Mouse (Mus musculus) monocyte, adult 5-6 weeks (primary cell): Measurements from ENCODE around the gene Tubb4a. TPM values are rescaled to one million over a fixed set of nuclear protein-coding genes. Genes with fewer than 3 reads are reported as not detected.

Source experiments
- ATAC-seq: fragments of 153-309, 156-312 bp; replicated peaks from 2 replicates; pipeline ENCODE4 v1.8.0; 2017; ENCODE audit warnings: mild to moderate bottlenecking; ENCODE audit not compliant: low TSS enrichment, insufficient number of reproducible peaks, severe bottlenecking, poor library complexity, low FRiP score
- total RNA-seq: library from RNA; stranded (forward); fragments of 200-1000, 200-491, 200-594 nt; gene quantifications from 3 replicates; pipeline ENCODE4 v1.2.3, GENCODE M21; 2017

The Tubb4a gene
- total RNA-seq, 1 experiment from 2014 or later: not detected

DNA sequence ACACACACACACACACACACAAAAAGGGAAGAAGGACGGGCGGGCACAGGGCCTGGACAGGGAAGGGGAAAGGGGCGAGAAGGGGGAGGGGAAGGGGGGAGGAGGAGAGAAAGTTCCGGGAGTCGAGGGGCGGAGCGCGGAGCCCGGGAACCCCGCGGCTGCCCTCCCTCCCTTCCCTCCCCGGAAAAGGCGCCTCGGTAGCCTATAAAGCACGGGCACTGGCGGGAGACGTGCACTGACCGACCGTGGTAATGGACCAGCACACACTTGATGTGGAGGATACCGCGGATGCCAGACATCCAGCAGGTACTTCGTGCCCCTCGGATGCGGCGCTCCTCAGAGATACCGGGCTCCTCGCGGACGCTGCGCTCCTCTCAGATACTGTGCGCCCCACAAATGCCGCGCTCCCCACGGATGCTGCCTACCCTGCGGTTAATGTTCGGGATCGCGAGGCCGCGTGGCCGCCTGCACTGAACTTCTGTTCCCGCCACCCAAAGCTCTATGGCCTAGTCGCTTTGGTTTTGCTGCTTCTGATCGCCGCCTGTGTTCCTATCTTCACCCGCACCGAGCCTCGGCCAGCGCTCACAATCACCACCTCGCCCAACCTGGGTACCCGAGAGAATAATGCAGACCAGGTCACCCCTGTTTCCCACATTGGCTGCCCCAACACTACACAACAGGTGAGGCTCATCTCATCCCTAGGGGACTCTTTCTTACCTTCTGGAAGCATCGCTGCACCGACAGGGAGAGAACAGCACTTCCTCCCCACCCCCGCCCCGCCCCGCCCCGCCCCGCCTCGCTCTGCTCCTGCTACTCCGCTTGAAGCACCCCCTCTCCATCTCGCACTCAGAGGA is 17.8 kb upstream of the Tubb4a start, which contains the start of gene Tnfsf9:
Tnfsf9 (plus strand) TSS at position 145 of the 854 bp plus-strand sequence.
- ATAC-seq: peak; percentile 51; the same call in 1 of the 2 replicates

DNA sequence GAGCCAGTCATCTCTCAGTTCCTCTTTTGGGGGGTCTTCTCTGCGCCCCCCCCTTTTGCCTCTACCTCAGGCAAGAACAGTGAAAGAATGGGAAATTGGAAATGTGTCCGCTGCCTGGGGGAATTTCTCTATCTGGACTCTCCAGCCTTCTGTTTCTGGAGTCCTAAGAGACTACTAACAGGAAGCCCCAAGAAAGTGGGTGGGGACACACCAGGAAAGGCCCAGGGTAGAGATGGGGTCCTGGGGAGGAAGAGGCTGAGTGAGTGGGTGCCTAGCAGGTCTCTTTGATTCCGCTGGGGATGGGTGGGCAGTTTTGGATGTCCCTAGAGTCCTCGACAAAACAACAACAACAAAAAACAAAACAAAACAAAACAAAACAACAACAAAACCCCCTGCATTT is 16.9 kb upstream of the Tubb4a start:
- no peak for ATAC-seq

DNA sequence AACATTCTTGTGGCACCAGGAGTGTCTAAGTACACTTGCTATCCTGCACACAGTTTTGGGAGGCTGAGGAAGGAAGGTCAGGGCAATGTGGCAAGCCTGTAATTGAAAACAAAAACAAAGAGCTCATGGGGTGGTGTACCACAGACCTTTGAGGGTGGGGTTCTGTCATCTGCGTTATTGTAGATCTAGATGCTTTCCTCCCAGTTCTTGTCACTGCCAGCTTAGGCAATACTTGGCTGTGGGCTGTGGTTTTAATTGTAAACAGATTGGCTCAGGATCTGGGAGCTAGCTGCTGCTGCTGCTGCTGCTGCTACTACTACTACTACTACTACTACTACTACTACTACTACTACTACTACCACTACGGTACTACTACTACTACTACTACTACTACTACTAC is 14.7 kb upstream of the Tubb4a start:
- ATAC-seq: no peak

DNA sequence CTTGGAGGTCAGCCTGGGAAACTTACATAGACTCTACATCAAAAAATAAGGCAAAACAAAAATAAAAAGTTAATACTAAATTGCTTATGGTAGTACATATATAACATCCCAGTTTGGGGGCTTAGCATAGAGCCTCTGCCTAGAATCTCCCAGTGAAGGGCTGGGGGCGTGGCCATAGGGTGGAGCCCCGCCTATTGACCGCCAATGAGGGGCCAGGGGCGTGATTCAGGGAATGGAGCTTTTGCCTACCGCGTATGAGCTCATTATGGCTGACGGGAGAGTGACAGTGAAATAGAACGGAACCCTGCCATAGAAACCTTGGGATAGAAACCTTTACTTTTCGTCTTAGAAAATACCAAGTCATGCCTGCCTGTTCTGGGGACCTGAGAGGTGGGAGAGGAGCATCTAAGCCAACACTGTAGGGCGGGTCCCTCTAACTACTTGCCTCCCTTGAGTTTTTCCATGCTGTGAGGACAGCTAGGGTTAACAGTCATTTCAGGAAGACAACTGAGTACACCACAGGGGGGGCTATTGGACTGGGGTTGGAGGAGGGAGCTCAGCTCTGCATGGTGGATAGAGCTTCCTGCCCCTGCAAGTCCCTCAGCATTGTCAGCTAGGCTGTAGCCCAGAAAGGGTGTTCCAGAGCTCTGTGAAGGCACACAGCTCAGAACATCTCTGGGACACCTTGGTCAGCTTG is 12.2 kb upstream of the Tubb4a start:
- ATAC-seq: no peak

DNA sequence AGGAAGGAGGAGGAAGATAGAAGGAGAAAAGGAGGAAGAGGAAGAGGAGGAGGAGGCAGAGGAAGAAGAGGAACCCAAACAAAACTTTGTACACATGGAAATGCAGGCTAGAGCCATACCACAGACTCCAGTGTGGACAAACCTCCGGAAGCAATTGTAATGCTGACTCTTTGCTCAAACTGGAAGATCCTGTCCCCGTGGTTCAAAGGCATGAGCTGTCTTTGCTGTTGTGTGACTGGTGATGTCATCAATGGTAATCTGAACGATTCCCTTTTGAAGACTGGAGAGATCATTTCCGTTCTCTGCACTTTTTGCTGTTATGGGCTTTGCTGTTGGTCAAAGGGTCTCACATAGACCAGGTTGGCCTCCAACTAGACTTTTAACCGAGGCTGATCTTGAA is 10.7 kb upstream of the Tubb4a start:
- no peak for ATAC-seq

DNA sequence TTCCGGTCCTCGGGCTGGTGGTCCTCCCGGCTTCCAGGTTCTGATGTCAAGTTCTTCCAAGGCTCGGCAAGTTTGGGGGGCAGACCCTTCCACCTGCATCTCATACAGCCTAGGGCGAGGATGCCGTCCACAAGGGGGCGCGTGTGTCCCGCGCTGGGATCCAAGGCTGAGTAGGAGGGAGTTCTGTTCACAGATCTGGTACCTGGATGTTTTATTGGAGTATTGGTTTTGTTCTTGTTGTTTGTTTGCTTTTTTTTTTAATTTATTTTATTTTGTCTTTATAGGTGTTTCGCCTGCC is 9.0 kb upstream of the Tubb4a start:
- ATAC-seq: peak; percentile 64

DNA sequence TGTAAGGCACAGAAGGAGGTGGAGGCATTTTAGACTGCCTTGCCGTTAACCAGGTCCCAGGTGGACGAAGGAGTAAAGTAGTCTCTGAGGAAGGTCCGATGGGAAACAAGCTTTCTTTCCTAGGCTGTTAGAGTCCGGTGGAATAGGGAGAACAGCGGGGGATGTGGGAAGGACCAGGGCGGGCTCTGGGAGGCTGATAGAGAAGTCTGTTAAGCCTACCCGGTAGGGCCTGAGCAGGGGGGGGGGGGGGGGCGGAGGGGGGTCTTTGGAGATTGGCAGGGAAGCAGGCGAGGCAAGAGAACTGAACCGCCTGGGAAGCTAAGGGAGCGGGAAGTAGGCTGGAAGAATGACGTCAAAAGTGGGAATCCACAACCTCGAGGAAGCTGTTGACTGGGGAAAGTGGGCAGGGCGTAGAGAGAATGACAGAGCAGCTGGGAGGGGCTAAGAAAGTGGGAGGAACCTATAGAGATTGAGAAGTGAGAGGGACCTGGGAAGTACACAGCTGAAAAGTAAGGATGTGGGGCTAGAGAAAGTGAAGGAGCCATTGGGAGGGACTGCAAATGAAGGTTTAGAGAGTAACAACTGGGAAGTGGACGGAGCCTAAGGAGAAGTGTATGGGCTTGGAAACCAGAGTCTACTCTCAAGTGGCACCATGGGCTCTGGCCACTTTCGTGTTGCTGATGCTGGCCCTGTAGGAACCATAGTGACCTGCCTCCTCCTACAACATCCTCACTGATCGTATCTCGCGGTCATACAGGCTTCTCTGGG is 8.5 kb upstream of the Tubb4a start:
- peak; percentile 78 for ATAC-seq

DNA sequence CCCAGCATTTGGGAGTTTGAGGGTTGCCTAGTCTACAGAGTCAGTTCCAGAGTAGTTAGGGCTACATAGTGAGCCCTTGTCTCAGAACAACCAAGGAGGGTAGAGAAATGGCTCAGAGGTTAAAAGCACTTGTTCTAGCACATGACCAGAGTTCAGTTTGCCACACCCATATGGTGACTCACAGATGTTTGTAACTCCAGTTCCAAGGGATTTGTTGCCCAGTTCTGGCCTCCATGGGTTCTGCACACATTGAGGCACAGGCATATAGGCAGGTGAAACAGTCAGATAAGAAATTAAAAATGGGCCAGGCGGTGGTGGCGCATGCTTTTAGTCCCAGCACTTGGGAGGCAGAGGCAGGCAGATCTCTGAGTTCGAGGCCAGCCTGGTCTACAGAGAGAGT is 6.6 kb upstream of the Tubb4a start:
- ATAC-seq: no peak

DNA sequence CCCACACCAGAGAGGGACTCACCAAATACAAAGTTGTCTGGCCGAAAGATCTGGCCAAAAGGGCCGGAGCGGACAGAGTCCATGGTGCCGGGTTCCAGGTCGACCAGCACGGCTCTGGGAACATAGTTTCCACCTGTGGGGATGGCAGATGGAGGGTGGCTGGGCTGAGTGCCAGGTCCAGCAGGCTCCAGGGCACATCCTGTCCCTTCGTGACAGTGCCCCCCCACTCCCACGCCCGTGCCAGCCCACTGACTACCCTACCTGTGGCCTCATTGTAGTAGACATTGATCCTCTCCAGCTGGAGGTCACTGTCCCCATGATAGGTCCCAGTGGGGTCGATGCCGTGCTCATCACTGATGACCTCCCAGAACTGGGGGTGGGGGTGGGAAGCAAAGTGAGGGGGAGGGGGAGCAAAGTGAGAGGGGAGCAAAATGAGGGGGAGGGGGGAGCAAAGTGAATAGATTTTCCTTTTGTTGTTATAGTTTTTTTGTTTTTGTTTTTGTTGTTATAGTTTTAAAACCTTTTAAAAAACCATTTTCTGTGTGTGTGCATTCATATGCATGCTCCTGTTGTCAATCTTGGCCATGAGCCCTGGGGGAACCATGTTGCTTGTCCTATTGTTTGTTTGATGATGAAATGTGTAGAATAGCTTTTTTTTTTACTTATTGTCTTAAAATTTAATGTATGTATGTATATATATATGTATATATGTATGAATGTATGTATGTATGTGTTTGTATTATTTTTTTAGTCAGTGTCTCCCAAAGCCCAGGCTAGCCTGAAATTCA is 1.4 kb downstream of the Tubb4a start:
- ATAC-seq: no peak

DNA sequence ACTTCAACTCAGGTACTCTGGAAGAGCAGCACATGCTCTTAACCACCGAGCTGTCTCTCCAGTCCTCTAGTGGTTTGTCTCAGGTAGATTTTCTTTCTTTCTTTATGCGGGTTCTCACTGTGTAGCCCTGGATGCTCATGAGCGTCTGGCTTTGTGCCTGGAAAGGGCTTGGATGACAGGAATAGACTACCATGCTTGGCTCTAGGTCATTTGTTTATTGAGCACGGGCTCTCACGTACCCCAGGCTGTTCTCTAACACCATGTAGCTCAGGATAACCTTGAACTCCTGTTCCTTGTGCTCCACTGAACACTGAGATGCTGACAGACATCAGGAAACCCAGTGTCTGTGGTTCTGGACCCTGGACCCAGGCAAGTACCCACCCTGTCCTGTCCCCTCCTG is 5.1 kb downstream of the Tubb4a start:
- no peak for ATAC-seq

DNA sequence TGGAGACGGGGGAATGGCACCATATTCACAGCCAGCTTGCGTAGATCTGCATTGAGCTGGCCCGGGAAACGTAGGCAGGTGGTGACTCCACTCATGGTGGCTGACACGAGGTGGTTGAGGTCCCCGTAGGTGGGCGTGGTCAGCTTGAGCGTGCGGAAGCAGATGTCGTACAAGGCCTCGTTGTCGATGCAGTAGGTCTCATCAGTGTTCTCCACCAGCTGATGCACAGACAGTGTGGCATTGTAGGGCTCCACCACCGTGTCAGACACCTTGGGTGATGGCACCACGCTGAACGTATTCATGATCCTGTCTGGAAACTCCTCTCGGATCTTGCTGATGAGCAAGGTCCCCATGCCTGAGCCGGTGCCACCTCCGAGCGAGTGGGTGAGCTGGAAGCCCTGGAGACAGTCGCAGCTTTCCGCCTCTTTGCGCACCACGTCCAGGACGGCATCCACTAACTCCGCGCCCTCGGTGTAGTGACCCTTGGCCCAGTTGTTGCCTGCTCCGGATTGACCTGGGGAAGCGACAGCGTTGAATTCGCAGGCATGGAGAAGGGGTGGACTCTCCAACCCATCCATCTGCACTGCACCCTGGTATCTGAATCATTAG is 6.2 kb downstream of the Tubb4a start:
- no peak for ATAC-seq

DNA sequence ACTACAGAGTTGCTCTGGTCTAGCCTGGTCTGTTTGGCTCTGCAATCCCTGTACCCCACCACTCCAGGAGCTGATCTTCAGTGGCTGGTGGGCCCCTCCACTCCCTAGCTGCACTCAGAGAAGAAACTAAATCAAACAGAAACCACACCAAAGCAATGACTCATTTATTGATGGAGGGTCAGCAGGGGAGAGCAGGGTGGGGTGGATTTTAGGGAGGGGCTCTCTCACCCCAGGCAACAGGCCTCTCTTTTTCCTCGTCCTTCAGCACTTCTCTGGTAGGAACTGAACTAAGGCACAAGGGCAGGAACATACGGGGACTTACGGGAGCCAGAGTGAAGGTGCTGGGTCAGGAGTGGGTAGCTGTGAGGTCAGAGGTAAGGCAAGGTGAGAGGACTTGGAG is 7.7 kb downstream of the Tubb4a start:
- ATAC-seq: no peak

DNA sequence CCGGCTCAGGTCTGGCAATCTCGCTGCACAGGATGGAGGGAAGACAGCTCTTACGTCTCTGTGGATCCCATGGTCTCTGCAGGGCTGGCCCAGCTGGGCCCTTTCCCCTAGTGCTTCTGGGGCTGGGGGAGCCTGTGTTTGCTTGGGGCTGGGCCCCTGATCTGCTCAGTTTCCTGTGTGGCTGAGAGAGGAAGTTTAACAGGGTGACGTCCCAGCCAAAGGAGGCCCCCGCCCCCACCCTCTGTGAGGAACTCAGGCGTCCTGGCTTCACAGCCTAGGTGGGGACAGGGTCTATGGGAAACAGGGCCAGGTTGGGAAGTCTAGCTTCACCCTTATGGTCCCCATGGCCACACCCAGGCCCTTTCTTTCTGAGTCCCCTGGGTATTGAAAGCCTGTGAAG is 9.2 kb downstream of the Tubb4a start, which contains the start of gene Dennd1c:
Dennd1c (minus strand) TSS at position 179 of the 400 bp plus-strand sequence.
- peak; percentile 83 for ATAC-seq

DNA sequence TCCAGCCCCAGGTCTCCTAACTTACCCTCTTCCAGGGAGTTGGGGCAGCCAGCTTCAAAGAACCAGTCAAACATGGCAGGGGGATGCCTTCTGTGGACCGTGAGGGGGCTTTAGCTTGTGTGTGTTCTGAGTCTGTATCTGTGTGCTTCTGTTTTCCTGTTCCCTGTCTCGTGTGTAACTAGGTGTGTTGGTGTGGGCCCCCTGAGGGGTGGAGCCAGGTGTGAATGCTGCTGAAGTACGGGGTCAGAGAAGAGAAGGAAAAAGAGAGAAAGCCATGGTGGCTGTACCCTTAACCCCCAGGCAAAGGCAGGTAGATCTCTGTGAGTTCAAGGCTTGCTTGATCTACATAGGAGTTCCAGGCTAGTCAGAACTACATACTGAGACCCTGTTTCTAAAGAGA is 10.7 kb downstream of the Tubb4a start:
- ATAC-seq: no peak

DNA sequence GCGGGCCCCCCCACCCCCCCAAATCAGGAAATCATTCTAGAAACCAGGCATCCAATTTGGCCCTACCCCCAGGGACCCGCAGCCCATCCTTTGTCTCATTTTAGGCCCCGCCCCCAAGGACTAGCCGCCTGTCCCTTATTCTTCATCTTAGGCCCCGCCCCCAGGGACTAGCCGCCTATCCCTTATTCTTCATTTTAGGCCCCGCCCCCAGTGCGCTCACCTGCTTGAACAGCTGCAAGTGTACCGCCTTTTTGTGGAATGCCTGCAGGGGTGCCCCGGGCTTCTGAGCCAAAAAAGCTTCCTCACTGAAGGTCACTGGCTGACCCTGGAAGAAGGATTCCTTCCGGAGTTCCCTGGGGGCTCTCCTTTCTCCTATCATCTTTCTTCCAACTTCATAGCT is 16.9 kb downstream of the Tubb4a start:
- no peak for ATAC-seq

DNA sequence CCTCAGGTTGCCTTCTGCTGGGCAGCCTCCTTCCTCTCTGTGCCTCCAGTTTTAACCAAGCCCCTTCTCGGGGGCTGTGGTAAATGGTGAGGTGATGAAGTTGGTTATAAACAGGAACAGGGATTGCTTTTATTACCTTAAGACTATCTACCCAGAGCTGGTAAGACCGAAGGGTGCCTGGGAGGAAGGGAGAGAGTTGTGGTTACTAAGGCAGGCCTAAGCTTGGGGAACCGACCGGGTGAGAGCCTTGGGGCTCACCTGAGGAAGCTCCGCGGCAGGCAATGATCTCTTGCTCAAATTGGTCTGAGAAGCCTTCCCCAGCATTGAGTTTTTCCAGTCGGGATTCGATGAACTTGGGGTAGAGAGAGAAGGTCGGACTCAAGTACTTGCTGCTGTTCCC is 17.3 kb downstream of the Tubb4a start:
- no peak for ATAC-seq

DNA sequence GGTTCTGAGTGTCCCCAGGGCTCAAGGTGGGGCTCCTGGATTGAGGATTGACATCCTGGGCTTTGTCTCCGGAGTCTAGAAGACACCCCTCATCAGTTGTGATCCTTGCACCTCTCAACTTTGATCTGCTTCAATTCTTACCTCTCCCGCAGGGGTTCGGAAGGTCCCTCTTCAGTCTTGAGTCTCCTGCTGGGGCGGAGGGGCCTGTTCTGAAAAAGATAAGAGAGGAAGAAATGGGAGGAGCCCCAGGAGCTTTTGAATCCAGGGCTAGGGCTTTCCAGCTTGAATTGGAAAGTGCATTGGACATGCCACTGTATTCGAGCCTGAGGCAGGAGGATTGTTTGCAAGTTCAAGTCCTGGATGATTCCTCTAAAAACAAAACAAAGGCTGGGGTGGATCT is 20.7 kb downstream of the Tubb4a start:
- no peak for ATAC-seq

DNA sequence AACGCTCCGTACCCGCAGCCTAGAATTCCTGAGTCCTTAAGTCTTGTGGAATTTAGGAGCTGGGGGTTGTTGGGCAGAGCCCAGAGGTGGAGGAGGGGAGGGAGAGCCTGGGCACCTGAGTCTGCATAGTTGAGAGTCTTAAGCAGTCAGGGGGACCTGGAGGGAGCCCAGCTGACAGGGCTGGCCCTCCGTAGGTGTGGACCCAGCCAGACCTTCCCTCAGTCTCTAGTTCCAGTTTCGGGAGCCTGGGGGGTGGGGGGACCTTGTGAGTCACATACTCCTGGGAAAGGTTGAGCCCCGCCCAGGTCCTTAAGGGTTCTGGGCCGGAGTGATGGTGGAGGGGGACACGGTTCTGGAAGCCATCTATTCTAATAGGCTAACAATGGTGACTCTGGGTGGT is 24.6 kb downstream of the Tubb4a start:
- ATAC-seq: no peak
